Mouse (Mus musculus): ENCODE data around the gene Rasgef1c.

GRCm38 (mm10) chr11:49891993-49892392 lies 9.6 kb upstream of the Rasgef1c start:
- TF ChIP-seq CTCF (IDR thresholded peaks at IDR 0.05; ENCODE audit: low read depth), result no peak
- no peak for TF ChIP-seq EP300 (IDR thresholded peaks at IDR 0.05; ENCODE audit: low read depth)

Data from heart, postnatal 0 days (tissue).